Mouse (Mus musculus) common myeloid progenitor, adult 5-6 weeks (primary cell): ENCODE measurements around the gene Uhrf1bp1. TPM values are rescaled to one million over a fixed set of nuclear protein-coding genes. Genes with fewer than 3 reads are reported as not detected.

ENCODE experiments used
- ATAC-seq: replicated peaks from 2 replicates; pipeline ENCODE4 v1.8.0; 2016; ENCODE audit warnings: low read depth, mild to moderate bottlenecking, moderate TSS enrichment, inconsistent platforms; ENCODE audit not compliant: poor library complexity, severe bottlenecking
- total RNA-seq: library from RNA; stranded (forward); fragments of 200-1000, 187-1606 nt; gene quantifications from 2 replicates; pipeline ENCODE4 v1.2.3, GENCODE M21; 2017

The Uhrf1bp1 gene
- total RNA-seq, 1 experiment from 2014 or later: 13.1 TPM

GRCm38 (mm10) chr17:27942131-27942530, 85.9 kb downstream of the Uhrf1bp1 start:
- no peak for ATAC-seq

DNA sequence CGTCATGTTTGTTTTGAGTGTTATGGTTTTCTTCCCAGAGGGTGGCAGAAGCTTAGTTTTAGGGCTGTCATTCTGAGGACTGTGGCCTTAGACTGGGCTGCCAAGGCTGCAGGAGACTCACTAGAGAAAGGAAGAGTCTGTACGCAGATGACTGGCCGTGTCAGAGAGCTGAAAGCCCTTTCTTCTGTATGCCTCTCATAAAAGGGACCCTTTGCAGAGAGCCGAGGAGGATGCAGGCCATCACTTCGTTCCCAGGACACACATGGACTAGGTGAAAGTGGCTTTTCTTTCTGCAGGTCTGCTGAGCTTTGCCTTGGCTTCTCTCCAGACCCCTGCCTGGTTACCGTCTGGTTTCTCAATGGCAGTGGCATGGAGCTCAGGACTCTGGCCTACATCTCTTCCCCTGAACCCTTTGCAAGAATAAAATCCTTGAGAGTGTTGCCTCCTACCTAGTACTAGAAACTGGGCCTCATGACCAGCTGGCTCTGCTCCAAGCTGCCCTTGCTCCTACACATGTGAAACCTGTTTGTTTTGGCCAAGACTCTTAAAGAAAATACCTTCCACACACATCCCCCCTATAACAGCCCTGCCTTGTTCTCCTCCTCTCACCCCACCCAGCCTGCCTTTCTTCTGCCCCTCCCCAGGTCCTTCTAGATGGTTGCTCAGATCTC, 89.4 kb downstream of the Uhrf1bp1 start:
- no peak for ATAC-seq

DNA sequence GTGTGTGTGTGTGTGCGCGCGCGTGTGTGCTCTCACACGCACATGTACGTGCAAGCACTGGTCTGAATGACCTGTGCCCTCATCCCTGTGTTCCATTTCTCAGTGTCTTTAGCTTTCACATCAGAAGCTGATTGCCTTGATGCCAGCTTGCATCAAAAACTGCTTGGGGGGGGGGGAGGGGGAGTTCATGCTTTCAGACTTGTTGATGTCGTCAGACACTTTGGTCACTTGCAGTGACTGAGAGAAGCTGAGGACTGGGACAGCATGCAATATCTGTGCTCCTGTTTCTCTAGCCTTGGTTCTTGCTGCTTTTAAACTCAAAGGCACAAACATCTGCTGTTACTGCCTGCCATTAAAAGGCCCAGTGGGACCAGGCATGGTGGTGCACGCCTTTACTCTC, 90.1 kb downstream of the Uhrf1bp1 start:
- no peak for ATAC-seq

- ATAC-seq: no peak
Observed at GRCm38 (mm10) chr17:27947155-27947554, 90.9 kb downstream of the Uhrf1bp1 start.

Other genes starting within 250 kb of the Uhrf1bp1 start
- 113 TPM in 2 replicates for gene Nudt3, start 232.9 kb upstream of the Uhrf1bp1 start, total RNA-seq
- gene RPS10-NUDT3, start 221.2 kb upstream of the Uhrf1bp1 start, total RNA-seq: not detected in 2 replicates
- 2,180 and 2,411 TPM in 2 replicates for gene Rps10, start 219.8 kb upstream of the Uhrf1bp1 start, total RNA-seq
- gene Pacsin1, start 200.9 kb upstream of the Uhrf1bp1 start, total RNA-seq: not detected in 2 replicates
- gene Spdef, start 127.5 kb upstream of the Uhrf1bp1 start, total RNA-seq: not detected in 2 replicates
- 59.1 and 69.4 TPM in 2 replicates for gene D17Wsu92e, start 35.8 kb upstream of the Uhrf1bp1 start, total RNA-seq
- 116 and 132 TPM in 2 replicates for gene Snrpc, start 18.3 kb upstream of the Uhrf1bp1 start, total RNA-seq
- 28.7 and 40.5 TPM in 2 replicates for gene Anks1, start 52.9 kb downstream of the Uhrf1bp1 start, total RNA-seq
- 29.2 and 35.7 TPM in 2 replicates for gene Taf11, start 53.4 kb downstream of the Uhrf1bp1 start, total RNA-seq
- 2.2 TPM in 1 of 2 replicates, not detected in the other for gene Tcp11, start 224.2 kb downstream of the Uhrf1bp1 start, total RNA-seq